Mouse (Mus musculus): ENCODE measurements around the gene Hira.

DNA sequence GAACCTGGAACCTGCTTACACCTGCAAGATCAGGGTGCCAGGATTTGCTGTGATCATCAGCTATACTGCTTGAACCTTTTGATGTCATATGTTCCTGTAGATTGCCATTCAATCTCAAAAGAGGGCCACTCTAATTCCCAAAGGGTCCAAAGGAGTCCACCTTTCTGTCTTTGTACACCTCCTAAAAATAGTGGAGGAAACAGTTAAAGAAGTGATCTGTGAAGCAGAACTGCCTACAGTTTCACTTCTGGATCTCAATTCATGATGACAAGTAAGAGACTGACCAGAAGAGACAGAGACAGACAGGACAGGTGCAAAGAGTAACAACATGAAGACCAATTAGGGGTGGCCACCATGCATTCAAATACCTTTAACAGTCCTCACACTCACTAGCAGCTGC is 86.6 kb downstream of the Hira start:
- TF ChIP-seq GATA1 (IDR thresholded peaks at IDR 0.05; ENCODE audit: low read length) (no peak), TAL1 (IDR thresholded peaks at IDR 0.05; ENCODE audit: low read length) (no peak)

Measured in erythroblast, embryonic 14.5 days (primary cell).